Mouse (Mus musculus): ENCODE data around the gene Hspb3.

DNA sequence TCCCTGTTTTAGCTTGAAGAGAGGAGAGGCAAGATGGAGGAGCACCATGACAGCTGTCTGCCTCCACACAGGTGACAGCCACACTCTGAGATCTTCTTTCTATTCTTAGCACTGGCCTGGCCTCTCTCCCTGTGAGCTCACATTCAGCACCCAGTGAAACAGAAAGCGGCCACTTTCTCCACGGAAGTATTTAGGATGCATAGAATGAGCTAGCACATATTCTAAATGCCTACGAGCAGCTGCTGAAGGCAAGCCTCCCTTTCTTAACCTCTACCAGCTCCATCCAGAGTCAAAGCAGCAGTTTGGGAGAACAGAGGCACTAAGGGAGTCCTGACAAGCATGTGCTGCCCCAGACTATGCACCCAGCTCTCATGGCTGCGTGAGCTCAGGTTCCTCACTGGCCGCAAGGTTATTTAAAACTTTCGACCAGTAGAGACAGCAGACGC lies 1.6 kb downstream of the Hspb3 start:
- TF ChIP-seq CTCF (IDR thresholded peaks at IDR 0.05; ENCODE audit: borderline replicate concordance, extremely low read depth, insufficient read depth, insufficient read length) = no peak
- TF ChIP-seq POLR2A (IDR thresholded peaks at IDR 0.05; ENCODE audit: borderline replicate concordance, extremely low read depth, insufficient read depth, insufficient read length, poor library complexity, severe bottlenecking) = no peak
